Mouse (Mus musculus) frontal cortex, postnatal 10 days (tissue): ENCODE data around the gene Gm49366.
"Not testable (repeated sequence)": the region's sequence is repeated elsewhere in the genome, so short reads cannot be mapped to it uniquely, and the experiment has no call there.

Experiments
- DNase-seq, 2 experiments: peaks; one replicate each; pipeline ENCODE4 v3.0.0; 2022; ENCODE audit warnings: low spot score in 2 of 2, mixed read lengths in 1 of 2

Gm49366 gene

GRCm38 (mm10) chr12:84077371-84077990 lies 38.7 kb downstream of the Gm49366 start:
- DNase-seq, result no peak

DNA sequence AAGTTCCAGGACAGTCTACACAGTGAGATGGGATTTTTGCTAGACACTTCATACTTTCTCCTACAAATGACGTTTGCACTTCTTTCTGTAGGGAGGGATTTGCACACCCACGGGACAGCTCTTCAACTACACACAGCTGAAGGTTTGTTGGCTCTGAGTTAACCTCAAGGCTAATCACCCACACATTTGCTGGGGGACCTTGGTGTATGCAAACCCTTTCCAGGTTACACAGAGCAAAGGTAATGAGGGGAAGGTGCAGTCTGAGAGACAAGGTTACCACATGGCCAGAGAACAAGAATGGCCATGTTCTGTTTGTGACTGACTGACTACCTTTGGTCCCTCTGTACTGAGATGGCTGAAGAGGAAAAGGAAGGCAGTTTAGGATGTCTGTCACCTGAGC lies 45.1 kb downstream of the Gm49366 start:
- no peak for DNase-seq

DNA sequence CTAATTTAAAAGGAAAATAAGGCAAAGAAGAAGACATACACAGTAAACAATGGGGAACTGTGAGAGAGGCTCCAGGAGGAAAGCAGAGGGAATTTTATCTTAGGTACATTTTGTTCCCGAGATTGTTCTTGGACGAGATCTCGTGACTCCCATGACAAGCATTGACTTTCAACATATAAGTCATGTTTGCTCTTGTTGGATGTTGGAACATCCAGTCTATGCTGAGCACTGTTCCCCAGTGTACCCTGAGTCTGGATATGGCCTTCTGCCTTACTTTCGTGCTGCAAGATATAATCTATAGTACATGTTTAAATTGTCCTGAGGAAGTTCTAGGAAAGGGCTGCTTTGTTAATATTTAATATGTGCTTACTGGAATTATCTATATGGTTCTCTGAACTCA lies 45.8 kb downstream of the Gm49366 start:
- DNase-seq, result no peak

GRCm38 (mm10) chr12:84094666-84095065 lies 55.9 kb downstream of the Gm49366 start:
- not testable (repeated sequence) for DNase-seq

DNA sequence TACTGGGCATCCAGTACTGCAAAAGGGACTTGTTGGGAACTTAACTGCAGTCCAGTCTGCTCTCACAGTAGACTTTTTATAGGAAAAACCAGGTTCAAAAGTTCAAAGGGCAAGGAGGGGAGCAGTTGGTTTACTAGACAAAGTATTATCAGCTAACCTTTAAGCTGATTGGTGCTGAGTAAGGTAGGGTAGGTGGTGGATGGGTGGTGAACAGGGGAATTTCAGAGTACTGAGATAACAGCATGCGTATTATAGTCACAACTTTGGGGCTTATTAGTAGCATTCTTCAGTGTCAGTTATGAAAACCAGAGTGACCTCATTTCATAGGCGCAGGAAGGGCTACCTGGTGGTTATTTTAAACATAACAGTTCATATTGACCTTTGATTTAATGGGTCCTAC lies 60.9 kb downstream of the Gm49366 start:
- DNase-seq, result no peak

GRCm38 (mm10) chr12:84100071-84100470 lies 61.3 kb downstream of the Gm49366 start:
- no peak for DNase-seq

DNA sequence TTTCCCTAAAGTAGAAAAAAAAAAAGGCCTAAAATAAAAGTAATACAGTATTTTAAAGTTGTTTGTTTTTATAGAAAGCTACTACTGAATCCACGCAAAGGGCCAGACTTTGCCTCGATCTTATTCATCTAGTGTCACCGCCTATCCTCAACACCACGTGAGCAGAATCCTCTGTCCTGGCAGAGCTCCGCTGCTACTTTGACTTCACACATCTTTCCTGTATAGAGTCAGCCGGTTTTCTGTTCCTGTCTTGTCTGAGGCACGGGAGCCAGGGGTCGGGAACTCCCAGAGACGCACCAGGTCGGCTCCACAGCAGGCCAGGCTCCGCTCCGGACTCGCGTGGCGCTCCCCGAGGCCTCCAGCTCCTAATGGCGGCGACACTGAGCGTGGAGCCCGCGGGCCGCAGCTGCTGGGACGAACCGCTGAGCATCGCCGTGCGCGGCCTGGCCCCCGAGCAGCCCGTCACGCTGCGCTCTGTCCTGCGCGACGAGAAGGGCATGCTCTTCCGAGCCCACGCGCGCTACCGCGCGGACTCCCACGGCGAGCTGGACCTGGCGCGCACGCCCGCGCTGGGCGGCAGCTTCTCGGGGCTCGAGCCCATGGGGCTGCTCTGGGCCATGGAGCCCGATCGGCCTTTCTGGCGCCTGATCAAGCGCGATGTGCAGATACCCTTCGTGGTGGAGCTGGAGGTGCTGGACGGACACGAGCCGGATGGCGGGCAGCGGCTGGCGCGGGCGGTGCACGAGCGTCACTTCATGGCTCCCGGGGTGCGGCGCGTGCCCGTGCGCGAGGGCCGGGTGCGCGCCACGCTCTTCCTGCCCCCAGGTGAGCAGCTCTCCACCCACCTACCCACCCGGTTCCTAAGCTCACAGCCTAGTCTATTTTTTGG lies 62.1 kb downstream of the Gm49366 start, which contains the start of gene Acot6:
TSS of gene Acot6 (plus strand) at position 51 of the 889 bp plus-strand sequence.
- DNase-seq, result peak in 1 of 2 experiments; percentile 27

DNA sequence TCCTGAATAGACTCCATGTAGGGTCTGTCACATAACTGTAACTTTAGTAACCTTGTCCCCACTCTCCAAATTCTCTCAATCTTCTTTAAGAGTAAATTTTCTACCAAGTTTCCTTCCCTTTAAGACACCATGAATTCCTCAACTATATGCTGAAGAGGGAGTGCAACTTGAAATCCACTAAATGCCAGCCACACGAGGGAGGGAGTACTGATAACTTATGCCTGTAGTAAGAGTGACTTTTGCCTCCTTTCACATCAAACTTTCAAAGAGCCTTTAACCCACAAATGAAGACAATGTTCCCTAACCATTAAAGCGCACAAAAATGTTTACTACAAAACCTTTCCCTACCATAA lies 62.7 kb downstream of the Gm49366 start:
- no peak for DNase-seq

GRCm38 (mm10) chr12:84107012-84107411 lies 68.3 kb downstream of the Gm49366 start:
- DNase-seq, result no peak

- no peak for DNase-seq
These were observed 69.0 kb downstream of the Gm49366 start for GRCm38 (mm10) chr12:84107692-84108091.
